Mouse (Mus musculus): Measurements from ENCODE around the gene Svs3b. TPM values are rescaled to one million over a fixed set of nuclear protein-coding genes. Genes with fewer than 3 reads are reported as not detected.
"Not testable (repeated sequence)": the region's sequence is repeated elsewhere in the genome, so short reads cannot be mapped to it uniquely, and the experiment has no call there.

Svs3b gene
- polyA plus RNA-seq, 1 experiment from 2014 or later, result not detected

DNA sequence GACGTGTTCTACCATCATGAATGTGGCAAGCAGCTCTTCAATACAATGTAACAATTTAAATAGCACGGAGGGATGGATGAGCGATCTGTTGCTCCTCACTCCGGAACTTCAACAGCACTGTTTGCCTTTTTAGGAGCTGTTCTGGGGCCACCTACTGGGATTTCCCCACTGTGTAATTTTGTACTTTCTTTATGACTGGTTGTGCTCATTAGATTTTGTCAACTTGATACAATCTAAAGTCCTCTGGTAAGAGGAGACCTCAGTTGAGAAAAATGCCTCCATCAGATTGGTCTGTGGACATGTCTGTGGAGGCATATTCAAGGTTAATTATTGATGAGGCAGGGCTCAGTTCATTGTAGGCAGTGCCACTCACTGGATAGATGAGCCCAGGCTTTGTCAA lies 45.5 kb downstream of the Svs3b start:
- WGBS, result 91% methylated on average over 4 of the region's 4 CpGs
- no peaks in the 10 kb centered on the region for H3K9me3 ChIP-seq (replicated peaks; ENCODE audit: control insufficient read depth, low read length)
- H3K27me3 ChIP-seq (ENCODE audit: control insufficient read depth, insufficient read depth, low read length), result no peaks in the 10 kb centered on the region
- H3K27ac ChIP-seq (ENCODE audit: low read length), result no peak overlapping the region
- no peak for ATAC-seq (ENCODE audit: insufficient read depth, low FRiP score)
- no peaks in the 10 kb centered on the region for H3K4me1 ChIP-seq (ENCODE audit: control insufficient read depth, insufficient read depth, low read length)
- H3K4me3 ChIP-seq (replicated peaks; ENCODE audit: low read length), result no peak overlapping the region
- H3K36me3 ChIP-seq (ENCODE audit: control insufficient read depth, insufficient read depth, low read length), result no peaks in the 10 kb centered on the region
- H3K4me2 ChIP-seq (ENCODE audit: low read depth, low read length), result no peak overlapping the region
- H3K9ac ChIP-seq (ENCODE audit: low read length), result no peak overlapping the region

DNA sequence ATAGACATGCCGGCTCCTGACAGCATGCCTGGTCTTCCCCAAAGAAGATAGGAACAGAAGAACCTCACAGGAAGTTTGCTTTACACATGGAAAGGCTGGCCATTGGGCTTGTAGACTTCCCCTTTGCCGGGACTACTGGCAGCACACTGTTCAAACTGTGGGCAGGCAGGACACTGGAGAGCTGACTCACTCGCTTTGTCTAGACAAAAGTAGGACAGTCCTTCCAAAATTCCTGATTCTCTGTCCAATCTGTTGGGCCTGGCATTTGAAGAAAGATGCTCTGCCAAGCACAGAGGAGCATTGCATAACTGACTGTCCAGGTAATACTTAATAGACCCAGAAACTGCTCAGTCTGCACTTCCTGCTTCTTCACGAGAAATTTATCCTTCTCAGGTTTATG lies 49.8 kb downstream of the Svs3b start:
- 65% methylated on average over 4 of the region's 4 CpGs for WGBS
- H3K27ac ChIP-seq (ENCODE audit: low read length), result no peak overlapping the region

GRCm38 (mm10) chr2:164206011-164206410 lies 50.4 kb downstream of the Svs3b start:
- H3K9me3 ChIP-seq (replicated peaks; ENCODE audit: control insufficient read depth, low read length); H3K27me3 ChIP-seq (ENCODE audit: control insufficient read depth, insufficient read depth, low read length); H3K4me1 ChIP-seq (ENCODE audit: control insufficient read depth, insufficient read depth, low read length); H3K4me2 ChIP-seq (ENCODE audit: low read depth, low read length); H3K36me3 ChIP-seq (ENCODE audit: control insufficient read depth, insufficient read depth, low read length); H3K9ac ChIP-seq (ENCODE audit: low read length); H3K27ac ChIP-seq (ENCODE audit: low read length); ATAC-seq (ENCODE audit: insufficient read depth, low FRiP score); H3K4me3 ChIP-seq (replicated peaks; ENCODE audit: low read length): not testable (repeated sequence)
- WGBS, result 94% methylated on average over 10 of the region's 10 CpGs

More for the DNA sequence above, 49.8 kb downstream of the Svs3b start:
- Histone ChIP-seq H3K4me3 (replicated peaks; ENCODE audit: low read length) (no peak overlapping the region), H3K4me2 (ENCODE audit: low read depth, low read length) (no peak overlapping the region), H3K36me3 (ENCODE audit: control insufficient read depth, insufficient read depth, low read length) (no peaks in the 10 kb centered on the region), H3K9me3 (replicated peaks; ENCODE audit: control insufficient read depth, low read length) (no peaks in the 10 kb centered on the region), H3K4me1 (ENCODE audit: control insufficient read depth, insufficient read depth, low read length) (no peaks in the 10 kb centered on the region), H3K9ac (ENCODE audit: low read length) (no peak overlapping the region), H3K27me3 (ENCODE audit: control insufficient read depth, insufficient read depth, low read length) (no peaks in the 10 kb centered on the region)
- no peak for ATAC-seq (ENCODE audit: insufficient read depth, low FRiP score)

Other genes starting within 250 kb of the Svs3b start
- 0.75 and 0.87 TPM in 2 replicates for gene Pabpc1l, start 231.2 kb downstream of the Svs3b start, polyA plus RNA-seq (2015; fragmentation: Nextera tagmentation; extraction: Ambion mirVana)
- 19.3 and 20.9 TPM in 2 replicates for gene Stk4, start 186.3 kb downstream of the Svs3b start, polyA plus RNA-seq (2015; fragmentation: Nextera tagmentation; extraction: Ambion mirVana)
- gene Tomm34, start 185.5 kb downstream of the Svs3b start, polyA plus RNA-seq (2015; fragmentation: Nextera tagmentation; extraction: Ambion mirVana), result 46.3 and 50.8 TPM in 2 replicates
- 0.14 and 0.29 TPM in 2 replicates for gene Kcns1, start 85.5 kb downstream of the Svs3b start, polyA plus RNA-seq (2015; fragmentation: Nextera tagmentation; extraction: Ambion mirVana)
- gene Wfdc5, start 73.9 kb downstream of the Svs3b start, polyA plus RNA-seq (2015; fragmentation: Nextera tagmentation; extraction: Ambion mirVana), result 11.0 and 27.7 TPM in 2 replicates
- gene Wfdc12, start 66.0 kb downstream of the Svs3b start, polyA plus RNA-seq (2015; fragmentation: Nextera tagmentation; extraction: Ambion mirVana), result 0.31 TPM in 1 of 2 replicates, not detected in the other
- gene Wfdc15a, start 56.5 kb downstream of the Svs3b start, polyA plus RNA-seq (2015; fragmentation: Nextera tagmentation; extraction: Ambion mirVana), result not detected in 2 replicates
- 56.1 and 65.1 TPM in 2 replicates for gene Wfdc15b, start 35.0 kb downstream of the Svs3b start, polyA plus RNA-seq (2015; fragmentation: Nextera tagmentation; extraction: Ambion mirVana)
- gene Svs2, start 18.2 kb downstream of the Svs3b start, polyA plus RNA-seq (2015; fragmentation: Nextera tagmentation; extraction: Ambion mirVana), result not detected in 2 replicates
- not detected in 2 replicates for gene Svs4, start 21.8 kb upstream of the Svs3b start, polyA plus RNA-seq (2015; fragmentation: Nextera tagmentation; extraction: Ambion mirVana)
- not detected in 2 replicates for gene Svs3a, start 32.6 kb upstream of the Svs3b start, polyA plus RNA-seq (2015; fragmentation: Nextera tagmentation; extraction: Ambion mirVana)
- gene Svs6, start 60.1 kb upstream of the Svs3b start, polyA plus RNA-seq (2015; fragmentation: Nextera tagmentation; extraction: Ambion mirVana), result not detected in 2 replicates
- not detected in 2 replicates for gene Svs5, start 76.1 kb upstream of the Svs3b start, polyA plus RNA-seq (2015; fragmentation: Nextera tagmentation; extraction: Ambion mirVana)
- 35.5 and 46.1 TPM in 2 replicates for gene Slpi, start 132.5 kb upstream of the Svs3b start, polyA plus RNA-seq (2015; fragmentation: Nextera tagmentation; extraction: Ambion mirVana)
- 41.3 and 45.2 TPM in 2 replicates for gene Rbpjl, start 146.5 kb upstream of the Svs3b start, polyA plus RNA-seq (2015; fragmentation: Nextera tagmentation; extraction: Ambion mirVana)
- gene Matn4, start 148.5 kb upstream of the Svs3b start, polyA plus RNA-seq (2015; fragmentation: Nextera tagmentation; extraction: Ambion mirVana), result 6.4 and 8.9 TPM in 2 replicates
- gene Sdc4, start 187.2 kb upstream of the Svs3b start, polyA plus RNA-seq (2015; fragmentation: Nextera tagmentation; extraction: Ambion mirVana), result 150 and 173 TPM in 2 replicates
- gene Sys1, start 200.3 kb upstream of the Svs3b start, polyA plus RNA-seq (2015; fragmentation: Nextera tagmentation; extraction: Ambion mirVana), result 48.1 and 49.4 TPM in 2 replicates
- gene Gm20458, start 204.3 kb upstream of the Svs3b start, polyA plus RNA-seq (2015; fragmentation: Nextera tagmentation; extraction: Ambion mirVana), result 17.2 and 19.2 TPM in 2 replicates
- not detected in 2 replicates for gene Trp53tg5, start 217.1 kb upstream of the Svs3b start, polyA plus RNA-seq (2015; fragmentation: Nextera tagmentation; extraction: Ambion mirVana)
- gene Dbndd2, start 229.5 kb upstream of the Svs3b start, polyA plus RNA-seq (2015; fragmentation: Nextera tagmentation; extraction: Ambion mirVana), result 12.1 and 21.3 TPM in 2 replicates
- gene Pigt, start 240.9 kb upstream of the Svs3b start, polyA plus RNA-seq (2015; fragmentation: Nextera tagmentation; extraction: Ambion mirVana), result 69.6 and 72.9 TPM in 2 replicates